Mouse (Mus musculus): ENCODE results near the gene Cops4.

GRCm38 (mm10) chr5:100570716-100571115 is 52.6 kb downstream of the Cops4 start:
- no peak for TF ChIP-seq CTCF (IDR thresholded peaks at IDR 0.05; ENCODE audit: low read depth)
- no peak for TF ChIP-seq EP300 (optimal IDR thresholded peaks at IDR 0.05)

Measured in stomach, postnatal 0 days (tissue).